27 mouse cellular contexts compared by ENCODE assay signal in the genomic region with DNA sequence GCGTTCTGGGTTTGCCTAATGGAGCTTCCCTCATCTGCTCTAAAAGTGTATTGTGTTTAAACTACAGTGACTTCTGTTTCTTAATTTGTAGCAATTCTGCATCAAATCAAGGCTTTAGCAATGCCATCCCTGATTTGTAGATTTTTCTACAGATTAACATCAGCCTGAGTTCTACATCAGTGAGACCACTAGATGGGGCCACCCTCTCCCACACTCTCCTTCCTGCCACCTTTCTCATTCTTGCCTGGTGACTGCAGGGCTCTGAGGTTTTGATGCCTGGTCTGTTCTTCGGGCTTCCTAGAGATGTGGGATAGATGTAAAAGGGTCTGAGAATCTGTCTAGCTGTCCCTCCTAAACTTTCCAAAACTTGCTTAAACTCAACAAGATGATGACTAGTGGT. TPM values are rescaled to one million over a fixed set of nuclear protein-coding genes. Genes with fewer than 3 reads are reported as not detected.
DNase-seq lines count a peak whose midpoint lies in the region; ATAC-seq and TF ChIP-seq lines count a peak whose summit lies in the region.
"Had no signal": no experiment of that assay in that cellular context is flagged by ENCODE, and none has a peak within 500 bp of the region (broad histone marks: within the 10 kb centered on the region; RNA-seq: fewer than 3 reads in every experiment).

No protein-coding gene starts in this region.

- H3K4me2 ChIP-seq in forebrain, embryonic 13.5 days = no peak overlapping the region
- H3K4me2 ChIP-seq: embryonic facial prominence, embryonic 12.5 days; heart, embryonic 12.5 days; limb, embryonic 12.5 days; liver, embryonic 12.5 days; lung, embryonic 15.5 days; midbrain, embryonic 11.5 days had no signal

- WGBS in forebrain, embryonic 13.5 days = 81% methylated on average over 2 of the region's 2 CpGs

- TF ChIP-seq CTCF in layer of hippocampus, adult 2 months (conservative IDR thresholded peaks at IDR 0.05) = peak; percentile 43

- H3K27ac ChIP-seq in layer of hippocampus, adult 2 months = no peak overlapping the region
- no peak overlapping the region for H3K27ac ChIP-seq in forebrain, embryonic 13.5 days
- H3K27ac ChIP-seq: embryonic facial prominence, embryonic 12.5 days; hindbrain, embryonic 10.5 days; limb, embryonic 12.5 days; liver, embryonic 12.5 days; lung, embryonic 15.5 days had no signal

- H3K4me3 ChIP-seq in layer of hippocampus, adult 2 months = no peak overlapping the region
- H3K4me3 ChIP-seq in forebrain, embryonic 13.5 days = no peak overlapping the region
- H3K4me3 ChIP-seq: embryonic facial prominence, embryonic 12.5 days; heart, embryonic 12.5 days; hindbrain, embryonic 10.5 days; limb, embryonic 12.5 days; liver, embryonic 12.5 days; lung, embryonic 15.5 days had no signal

- no peak overlapping the region for H3K9ac ChIP-seq in forebrain, embryonic 13.5 days
- H3K9ac ChIP-seq: embryonic facial prominence, embryonic 12.5 days; heart, embryonic 12.5 days; limb, embryonic 12.5 days; liver, embryonic 12.5 days; lung, embryonic 15.5 days had no signal

- H3K36me3 ChIP-seq in forebrain, embryonic 13.5 days (ENCODE audit: poor library complexity, severe bottlenecking) = no peaks in the 10 kb centered on the region
- H3K36me3 ChIP-seq: embryonic facial prominence, embryonic 12.5 days; heart, embryonic 12.5 days; hindbrain, embryonic 10.5 days; limb, embryonic 12.5 days; liver, embryonic 12.5 days; lung, embryonic 15.5 days had no signal

- no peaks in the 10 kb centered on the region for H3K4me1 ChIP-seq in forebrain, embryonic 13.5 days
- H3K4me1 ChIP-seq: embryonic facial prominence, embryonic 12.5 days; heart, embryonic 12.5 days; hindbrain, embryonic 10.5 days; limb, embryonic 12.5 days; liver, embryonic 12.5 days; lung, embryonic 15.5 days had no signal

- no peaks in the 10 kb centered on the region for H3K27me3 ChIP-seq in forebrain, embryonic 13.5 days
- H3K27me3 ChIP-seq: embryonic facial prominence, embryonic 12.5 days; heart, embryonic 12.5 days; limb, embryonic 12.5 days; liver, embryonic 12.5 days; lung, embryonic 15.5 days had no signal

- H3K9me3 ChIP-seq in forebrain, embryonic 13.5 days (replicated peaks) = no peaks in the 10 kb centered on the region
- H3K9me3 ChIP-seq: embryonic facial prominence, embryonic 12.5 days; heart, embryonic 12.5 days; hindbrain, embryonic 10.5 days; limb, embryonic 12.5 days; liver, embryonic 12.5 days; lung, embryonic 15.5 days had no signal

- peak; percentile 6 for DNase-seq in embryo, embryonic 10.5 days (ENCODE audit: low spot score)
- DNase-seq in embryo, embryonic 10 days (ENCODE audit: low spot score) = no peak
- DNase-seq in layer of hippocampus, adult 2 months (ENCODE audit: low spot score in 2 of 2) = no peak
- DNase-seq in layer of hippocampus, postnatal 36 days = no peak
- peak; percentile 6 for DNase-seq in 3T3-L1 (ENCODE audit: low read depth, low spot score)
- peak; percentile 12 for DNase-seq in ES-CJ7 (ENCODE audit: low read depth, low spot score)
- DNase-seq in right cerebral cortex, postnatal 4 days = no peak
- DNase-seq: adrenal gland, postnatal 25 days; heart, postnatal 10 days; kidney, adult 18-20 months; kidney, postnatal 10 days had no signal

- ATAC-seq in forebrain, embryonic 13.5 days = no peak
- ATAC-seq: liver, embryonic 12.5 days had no signal

RNA-seq across cellular contexts. Expression of a gene that starts 30.8 kb away (rescaled TPM):
- total RNA-seq in layer of hippocampus, adult 2 months (2021) = not detected
- not detected for total RNA-seq in layer of hippocampus, postnatal 36 days (2021)
- polyA plus RNA-seq in forebrain, embryonic 13.5 days (2015; fragmentation: Nextera tagmentation; extraction: Ambion mirVana) = 0.10 TPM in 1 of 2 replicates, not detected in the other
- total RNA-seq: granulocyte monocyte progenitor cell, adult 5-6 weeks; left cerebral cortex, postnatal 10 days; monocyte, adult 5-6 weeks; neutrophil, adult 5-6 weeks had no signal
- polyA plus RNA-seq: forebrain, embryonic 11.5 days; limb, embryonic 12.5 days; lung, embryonic 15.5 days had no signal

RNA-seq across cellular contexts. Expression of a gene that starts 44.9 kb away (rescaled TPM):
- total RNA-seq in layer of hippocampus, adult 2 months (2021) = not detected
- not detected for total RNA-seq in layer of hippocampus, postnatal 36 days (2021)
- polyA plus RNA-seq in forebrain, embryonic 13.5 days (2015; fragmentation: Nextera tagmentation; extraction: Ambion mirVana) = not detected in 2 replicates
- total RNA-seq: adrenal gland, postnatal 25 days; granulocyte monocyte progenitor cell, adult 5-6 weeks; heart, postnatal 10 days; layer of hippocampus, postnatal 25 days; left cerebral cortex, postnatal 10 days; neutrophil, adult 5-6 weeks had no signal
- polyA plus RNA-seq: cortical plate, adult 2 months; embryonic facial prominence, embryonic 12.5 days; forebrain, embryonic 11.5 days; heart, embryonic 12.5 days; limb, embryonic 12.5 days; liver, embryonic 12.5 days; midbrain, embryonic 11.5 days; thymus, postnatal 0 days had no signal

Comparison
In these comparisons a context has a peak if more than half of its experiments do, and no peak if none do; other contexts are left out.
1. DNase-seq: peak in embryo, embryonic 10.5 days (single experiment), 3T3-L1 (single experiment) and ES-CJ7 (single experiment); none in embryo, embryonic 10 days (single experiment), layer of hippocampus, adult 2 months (0 of 2), layer of hippocampus, postnatal 36 days (0 of 2) and right cerebral cortex, postnatal 4 days (single experiment).